Mouse (Mus musculus) CD4-positive, CD25-positive, alpha-beta regulatory T cell, adult 9 weeks (primary cell): ENCODE data around the gene Txlng. TPM values are rescaled to one million over a fixed set of nuclear protein-coding genes. Genes with fewer than 3 reads are reported as not detected.

Experiments used
- polyA plus RNA-seq: library from polyadenylated mRNA; unstranded; fragments of 100-300 nt; shearing (Covaris generic); gene quantifications from one replicate; pipeline ENCODE4 v1.2.1, GENCODE M21; 2017

The Txlng gene
- 16.4 TPM for polyA plus RNA-seq

DNA sequence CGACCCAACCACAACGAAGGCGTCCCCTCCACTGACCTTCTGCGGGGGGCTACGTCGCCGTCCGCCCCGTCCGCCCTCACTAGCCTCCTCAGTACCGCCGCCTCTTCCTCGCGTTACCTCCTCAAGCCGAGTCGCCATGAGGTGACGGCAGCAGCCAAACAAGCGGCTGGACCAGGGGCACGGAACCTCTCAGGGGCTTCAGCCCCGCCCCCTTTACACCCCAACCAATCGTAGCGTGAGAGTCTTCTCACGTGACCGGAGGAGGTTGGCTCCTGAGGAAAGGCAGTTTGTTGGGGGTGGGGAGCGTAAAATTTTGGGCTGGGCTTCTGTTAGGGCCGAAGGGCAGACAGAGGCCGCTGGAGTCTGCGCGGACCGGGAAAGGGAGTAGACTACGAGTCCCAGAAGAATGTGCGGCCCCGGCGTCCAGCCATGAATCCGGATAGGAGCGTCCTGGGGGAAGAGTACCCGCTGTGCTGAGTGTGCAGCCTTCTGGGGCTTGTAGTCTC lies at the start of gene Txlng:
Txlng (minus strand) TSS at position 252 of the 506 bp plus-strand sequence.

DNA sequence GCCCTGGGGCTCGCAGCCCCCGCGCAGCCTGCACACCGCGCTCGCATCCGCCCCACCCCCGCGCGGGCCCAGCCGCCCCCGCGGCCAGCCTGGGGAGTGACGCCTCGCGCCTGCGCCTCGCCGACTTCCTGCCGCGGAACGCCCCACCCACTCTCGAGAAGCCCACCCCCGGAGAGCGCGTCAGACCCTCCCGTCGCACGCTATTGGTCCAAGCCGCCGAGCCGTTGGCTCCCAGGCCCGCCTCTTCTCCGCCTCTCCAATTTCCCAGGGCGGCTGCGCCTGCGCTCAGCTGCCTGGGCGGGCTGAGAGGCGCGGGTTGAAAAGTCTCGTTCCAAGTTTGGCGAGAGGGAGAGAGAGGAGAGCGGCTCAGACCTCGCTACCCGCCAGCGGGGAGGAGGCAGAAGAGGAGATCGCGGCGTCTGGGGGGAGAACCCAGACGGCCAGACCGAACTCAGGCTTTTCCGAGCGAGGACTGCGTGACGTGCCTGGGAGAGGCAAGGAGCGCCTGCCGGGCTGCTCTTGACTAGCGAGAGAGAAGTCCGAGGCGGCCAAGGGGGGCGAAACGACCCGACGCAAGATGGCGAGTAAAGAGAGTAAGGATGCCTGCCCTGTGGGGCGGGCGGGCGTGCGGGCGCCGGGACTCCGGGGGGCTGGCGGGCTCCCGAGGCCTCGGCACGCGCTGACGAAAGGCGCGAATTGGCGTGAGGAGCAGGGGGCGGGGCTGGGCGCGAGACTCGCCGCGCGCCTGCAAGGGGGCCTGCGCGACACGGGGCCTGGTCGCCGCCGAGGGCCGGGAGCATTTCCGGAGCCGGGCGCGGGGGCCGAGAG lies 68.9 kb downstream of the Txlng start, which contains the start of gene Rbbp7:
Rbbp7 (plus strand) TSS at position 288 of the 828 bp plus-strand sequence.

Other genes starting within 250 kb of the Txlng start
- not detected for gene Reps2, start 185.8 kb downstream of the Txlng start, polyA plus RNA-seq
- 310 TPM for gene Rbbp7, start 69.1 kb downstream of the Txlng start, polyA plus RNA-seq
- 21.1 TPM for gene Syap1, start 59.0 kb upstream of the Txlng start, polyA plus RNA-seq
- 289 TPM for gene Ctps2, start 71.8 kb upstream of the Txlng start, polyA plus RNA-seq
- gene S100g, start 135.1 kb upstream of the Txlng start, polyA plus RNA-seq, result 0.82 TPM